Mouse (Mus musculus) embryonic fibroblast, embryonic 13.5 days (primary cell): Measurements from ENCODE around the gene Pvr. TPM values are rescaled to one million over a fixed set of nuclear protein-coding genes. Genes with fewer than 3 reads are reported as not detected.
"Not testable (repeated sequence)": the region's sequence is repeated elsewhere in the genome, so short reads cannot be mapped to it uniquely, and the experiment has no call there.

Source experiments
- H3K27ac ChIP-seq: 2 replicates; pipeline ENCODE4 v1.5.1; 2012; ENCODE audit warnings: low read length, control low read depth, inconsistent platforms; ENCODE audit not compliant: insufficient read depth
- H3K4me1 ChIP-seq: 2 replicates; pipeline ENCODE4 v1.6.1; 2011; ENCODE audit warnings: low read length; ENCODE audit not compliant: control insufficient read depth, insufficient read depth
- H3K4me3 ChIP-seq: 2 replicates; pipeline ENCODE4 v1.5.1; 2011; ENCODE audit warnings: mild to moderate bottlenecking, control low read depth, low read length; ENCODE audit not compliant: insufficient read depth
- CTCF ChIP-seq: IDR thresholded peaks from 2 replicates; pipeline ENCODE4 v1.5.1; 2011; ENCODE audit warnings: mild to moderate bottlenecking, control low read depth, low read length, moderate library complexity, borderline replicate concordance; ENCODE audit not compliant: insufficient read depth
- POLR2A ChIP-seq: IDR thresholded peaks from 2 replicates; pipeline ENCODE4 v1.6.1; 2011; ENCODE audit warnings: low read depth, mild to moderate bottlenecking, control low read depth, low read length, moderate library complexity
- polyA plus RNA-seq: library from polyadenylated mRNA; stranded (reverse); fragments of >200 nt; gene quantifications from 2 replicates; pipeline ENCODE4 v1.2.4, GENCODE M21; 2011; ENCODE audit warnings: low read depth; ENCODE audit not compliant: missing spikeins, insufficient read length

The Pvr gene
- polyA plus RNA-seq, 1 experiment: 54.1 TPM

- no peak overlapping the region for H3K4me3 ChIP-seq
- TF ChIP-seq CTCF (no peak), POLR2A (no peak)
- peaks cover 9% of the 10 kb centered on the region; the same call in 1 of the 2 replicates for H3K4me1 ChIP-seq
- H3K27ac ChIP-seq: no peak overlapping the region
Observed at GRCm38 (mm10) chr7:19935961-19936360, 15.0 kb upstream of the Pvr start.

GRCm38 (mm10) chr7:19935171-19935751 lies 14.3 kb upstream of the Pvr start:
- TF ChIP-seq CTCF (no peak), POLR2A (no peak)
- Histone ChIP-seq H3K27ac (peak overlapping the region; percentile 2; the same call in 1 of the 2 replicates), H3K4me3 (no peak overlapping the region), H3K4me1 (peaks cover 9% of the 10 kb centered on the region; the same call in 1 of the 2 replicates)

- H3K27ac ChIP-seq: peak overlapping the region; percentile 71
- H3K4me1 ChIP-seq: peaks cover 12% of the 10 kb centered on the region
- TF ChIP-seq CTCF (no peak), POLR2A (no peak)
- no peak overlapping the region for H3K4me3 ChIP-seq
Observed at GRCm38 (mm10) chr7:19932877-19933809, 12.2 kb upstream of the Pvr start.

DNA sequence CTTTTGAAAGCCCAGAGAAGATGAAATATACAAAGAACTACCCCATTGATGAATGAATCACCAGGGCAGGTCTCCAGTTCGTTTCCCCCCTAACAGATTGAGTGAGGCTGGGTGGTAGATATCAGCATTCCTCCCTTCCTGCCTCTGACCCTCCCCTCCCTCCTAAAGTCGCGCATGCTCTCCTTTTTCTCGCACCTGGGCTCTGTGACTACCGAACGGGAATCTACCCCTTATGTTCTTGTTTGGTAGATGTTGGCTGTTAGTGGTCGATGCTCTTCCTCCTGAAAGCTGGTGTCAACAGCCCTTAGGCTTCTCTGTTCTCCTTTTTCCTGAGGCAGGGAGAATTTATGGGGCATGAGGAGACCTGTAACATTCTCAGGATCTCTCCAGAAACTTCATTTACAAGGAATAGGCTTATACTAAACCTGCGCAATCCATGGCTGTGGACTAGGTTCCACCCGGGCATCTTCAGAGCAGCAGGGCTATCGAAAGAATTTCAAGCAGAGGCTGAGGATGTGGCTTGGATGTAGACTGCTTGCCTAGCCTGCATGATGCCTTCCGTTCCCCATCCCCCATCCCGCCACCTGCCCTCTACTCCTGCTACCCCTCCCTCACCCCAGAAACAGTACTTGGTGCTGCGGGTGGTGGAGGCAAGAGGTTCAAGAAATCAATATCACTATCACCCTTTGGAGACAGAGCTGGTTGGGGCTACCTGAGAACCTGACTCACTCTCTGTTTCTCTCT lies 11.3 kb upstream of the Pvr start:
- TF ChIP-seq CTCF: no peak
- no peak for TF ChIP-seq POLR2A
- Histone ChIP-seq H3K4me3 (no peak overlapping the region), H3K27ac (no peak overlapping the region), H3K4me1 (peaks cover 12% of the 10 kb centered on the region)

GRCm38 (mm10) chr7:19930481-19930880 lies 9.5 kb upstream of the Pvr start:
- not testable (repeated sequence) for H3K27ac ChIP-seq, H3K4me3 ChIP-seq
- H3K4me1 ChIP-seq: peaks cover 12% of the 10 kb centered on the region

GRCm38 (mm10) chr7:19928486-19928885 lies 7.5 kb upstream of the Pvr start:
- no peak overlapping the region; the same call in 1 of the 2 replicates for H3K27ac ChIP-seq
- no peak for TF ChIP-seq POLR2A
- TF ChIP-seq CTCF: no peak
- no peak overlapping the region for H3K4me3 ChIP-seq
- peaks cover 8% of the 10 kb centered on the region; the same call in 1 of the 2 replicates for H3K4me1 ChIP-seq

DNA sequence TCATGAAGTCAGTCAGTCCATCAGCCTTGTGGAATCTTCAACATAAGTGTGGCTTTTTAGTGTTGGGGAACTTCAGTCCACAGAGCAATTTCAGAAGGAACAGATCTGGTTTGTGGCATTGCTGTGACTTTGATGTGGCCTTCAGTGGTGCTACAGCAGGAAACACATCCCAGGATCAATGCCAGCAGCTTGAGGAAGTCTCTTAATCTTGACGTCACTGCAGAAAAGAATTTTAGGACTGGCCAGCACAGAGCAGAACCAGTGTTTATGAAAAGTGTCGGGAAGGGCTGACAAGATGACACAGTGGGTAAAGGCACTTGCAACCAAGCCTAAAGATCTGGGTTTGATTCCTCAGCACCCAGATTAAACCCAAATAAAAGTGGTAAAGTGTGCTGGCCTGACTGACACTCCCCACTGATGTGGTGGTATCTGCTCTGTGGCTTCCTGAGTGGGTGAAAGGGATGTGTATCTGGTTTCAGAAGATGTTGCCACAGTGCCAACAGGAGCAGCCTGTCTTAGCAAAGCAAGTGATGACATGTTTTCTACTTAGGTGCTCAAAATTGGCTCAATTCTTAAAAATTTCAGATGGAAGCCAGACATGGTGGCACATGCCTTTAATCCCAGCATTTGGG lies 6.0 kb upstream of the Pvr start:
- Histone ChIP-seq H3K4me1 (peaks cover 6% of the 10 kb centered on the region; the same call in 1 of the 2 replicates), H3K27ac (no peak overlapping the region), H3K4me3 (no peak overlapping the region)
- TF ChIP-seq POLR2A (no peak), CTCF (no peak)

- Histone ChIP-seq H3K4me1 (peaks cover 3% of the 10 kb centered on the region; the same call in 1 of the 2 replicates), H3K4me3 (no peak overlapping the region), H3K27ac (no peak overlapping the region)
- TF ChIP-seq POLR2A (no peak), CTCF (no peak)
Observed at GRCm38 (mm10) chr7:19925376-19925775, 4.4 kb upstream of the Pvr start.

GRCm38 (mm10) chr7:19923797-19924196 lies 2.8 kb upstream of the Pvr start:
- TF ChIP-seq POLR2A (no peak), CTCF (no peak)
- Histone ChIP-seq H3K4me1 (peaks cover 3% of the 10 kb centered on the region; the same call in 1 of the 2 replicates), H3K4me3 (no peak overlapping the region), H3K27ac (no peak overlapping the region)

- TF ChIP-seq CTCF (no peak), POLR2A (no peak)
- H3K4me3 ChIP-seq: no peak overlapping the region
- H3K4me1 ChIP-seq: peaks cover under 1% of the 10 kb centered on the region; the same call in 1 of the 2 replicates
- no peak overlapping the region for H3K27ac ChIP-seq
Observed at GRCm38 (mm10) chr7:19923354-19923753, 2.4 kb upstream of the Pvr start.
